Mouse (Mus musculus): ENCODE data around the gene Pgghg.
A peak's percentile ranks its signal among the peaks of the same experiment; 100 is the strongest.
"Not testable (repeated sequence)": the region's sequence is repeated elsewhere in the genome, so short reads cannot be mapped to it uniquely, and the experiment has no call there.

Gene Pgghg

DNA sequence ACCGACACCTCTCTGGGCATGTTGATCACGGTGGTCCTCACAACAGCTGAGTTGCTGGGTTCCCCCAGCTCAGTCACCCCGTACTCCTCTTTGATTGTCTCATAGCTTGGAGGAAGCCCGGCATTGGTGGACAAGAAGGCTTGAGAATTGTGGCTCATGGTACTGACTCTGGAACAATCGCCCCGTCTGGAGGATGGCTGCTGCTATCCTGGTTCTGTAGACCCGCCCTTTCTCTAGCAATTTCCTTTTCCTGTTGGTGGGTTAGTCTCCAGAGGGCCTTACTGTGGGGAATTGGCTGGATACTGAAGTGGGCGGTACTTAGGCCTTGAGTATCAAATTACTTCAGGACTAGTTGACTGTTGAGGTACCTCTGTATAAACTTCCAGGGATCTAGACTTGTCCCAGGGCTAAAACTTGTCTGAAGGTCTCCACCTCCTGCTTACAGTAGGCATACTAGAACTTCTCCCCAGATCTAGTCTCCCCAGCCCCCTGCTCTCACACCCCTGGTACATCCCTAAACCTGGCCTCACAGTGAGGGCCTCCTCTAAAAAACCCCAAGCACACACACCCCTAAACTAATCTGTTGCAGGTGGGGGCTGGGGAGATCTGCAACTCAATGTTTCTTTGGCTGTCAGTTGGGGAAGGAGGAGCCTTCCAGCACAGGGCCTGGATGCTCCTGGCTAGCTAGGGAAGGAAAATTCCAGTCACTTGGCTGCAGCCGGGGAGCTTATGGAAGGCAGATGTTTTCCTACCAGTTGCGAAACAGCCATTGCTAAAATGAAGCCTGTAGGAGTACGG, 14.8 kb downstream of the Pgghg start, which contains the start of the genes Gm45717 and Ifitm2:
Gene Gm45717, minus strand, starts transcription at position 180 of the 798 bp plus-strand sequence.
Gene Ifitm2, minus strand, starts transcription at position 230 of the 798 bp plus-strand sequence.
- peak; percentile 87 to 93 for DNase-seq

- DNase-seq = no peak
Measured at GRCm38 (mm10) chr7:140956556-140956869, 15.3 kb downstream of the Pgghg start.

GRCm38 (mm10) chr7:140959181-140959901, 18.1 kb downstream of the Pgghg start:
- peak in 1 of 2 experiments; percentile 80 for DNase-seq

DNA sequence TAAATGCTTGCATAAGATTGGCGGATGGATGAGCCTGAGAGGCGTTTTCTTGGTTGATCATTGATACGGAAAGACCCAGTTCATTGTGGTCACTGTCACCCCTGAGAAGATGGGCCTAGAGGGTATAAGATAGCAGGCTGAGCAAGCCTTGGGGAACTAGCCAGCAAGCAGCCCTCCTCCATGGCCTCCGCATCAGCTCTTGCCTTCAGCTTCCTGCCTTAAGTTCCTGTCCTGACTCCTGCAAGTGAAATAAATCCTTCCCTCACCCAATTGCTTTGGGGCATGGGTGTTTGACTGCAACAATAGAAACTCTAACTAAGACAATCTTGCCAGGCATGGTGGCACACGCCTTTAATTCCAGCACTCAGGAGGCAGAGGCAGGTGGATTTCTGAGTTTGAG, 18.8 kb downstream of the Pgghg start:
- no peak for DNase-seq

DNA sequence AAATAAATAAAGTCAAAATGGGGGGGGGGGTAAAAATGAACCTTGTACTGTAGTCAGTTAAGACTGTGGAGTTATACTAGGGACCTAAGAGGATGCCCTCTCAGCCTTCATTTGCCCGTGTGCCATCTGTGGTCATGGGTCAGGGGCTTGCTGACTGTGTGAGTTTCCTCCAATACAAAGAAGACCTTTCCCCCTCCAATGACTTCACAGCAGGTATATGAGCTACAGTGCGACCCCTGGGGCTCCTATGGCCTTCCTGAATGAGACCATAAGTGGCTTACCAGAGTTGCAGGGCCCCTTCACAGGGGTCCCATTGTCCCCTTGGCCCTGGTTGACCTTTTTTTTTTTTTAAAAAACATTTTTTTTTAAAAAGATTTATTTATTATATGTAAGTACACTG, 20.2 kb downstream of the Pgghg start:
- no peak for DNase-seq

- no peak for DNase-seq
Measured at GRCm38 (mm10) chr7:140962733-140963132, 21.5 kb downstream of the Pgghg start.

GRCm38 (mm10) chr7:140966921-140967320, 25.7 kb downstream of the Pgghg start, which contains the start of gene Ifitm1:
Gene Ifitm1 (plus strand): TSS chr7:140967221.
- DNase-seq = no peak

- no peak for DNase-seq
Measured at GRCm38 (mm10) chr7:140967862-140968591, 26.8 kb downstream of the Pgghg start.

- DNase-seq = not testable (repeated sequence)
Measured at GRCm38 (mm10) chr7:140968710-140969109, 27.5 kb downstream of the Pgghg start.

DNA sequence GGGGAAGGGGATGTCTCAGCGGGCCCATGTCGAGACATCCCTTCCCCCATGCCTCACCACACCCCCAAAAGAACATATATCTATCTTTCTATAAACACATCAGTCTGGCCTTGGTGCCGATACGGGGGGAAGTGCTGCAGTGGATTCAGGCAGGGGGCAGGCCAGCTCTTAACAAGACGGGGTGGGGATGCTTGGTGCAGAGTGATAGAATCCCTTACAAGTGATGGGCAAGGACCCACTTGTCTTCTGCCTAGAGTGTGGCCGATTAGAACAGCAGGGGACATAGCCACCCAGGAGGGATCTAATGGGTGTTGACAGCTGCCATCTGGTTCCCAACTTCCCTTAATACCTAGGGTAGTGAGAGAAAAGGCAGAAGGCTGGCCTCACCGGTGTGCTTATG, 29.7 kb downstream of the Pgghg start:
- DNase-seq = no peak

DNA sequence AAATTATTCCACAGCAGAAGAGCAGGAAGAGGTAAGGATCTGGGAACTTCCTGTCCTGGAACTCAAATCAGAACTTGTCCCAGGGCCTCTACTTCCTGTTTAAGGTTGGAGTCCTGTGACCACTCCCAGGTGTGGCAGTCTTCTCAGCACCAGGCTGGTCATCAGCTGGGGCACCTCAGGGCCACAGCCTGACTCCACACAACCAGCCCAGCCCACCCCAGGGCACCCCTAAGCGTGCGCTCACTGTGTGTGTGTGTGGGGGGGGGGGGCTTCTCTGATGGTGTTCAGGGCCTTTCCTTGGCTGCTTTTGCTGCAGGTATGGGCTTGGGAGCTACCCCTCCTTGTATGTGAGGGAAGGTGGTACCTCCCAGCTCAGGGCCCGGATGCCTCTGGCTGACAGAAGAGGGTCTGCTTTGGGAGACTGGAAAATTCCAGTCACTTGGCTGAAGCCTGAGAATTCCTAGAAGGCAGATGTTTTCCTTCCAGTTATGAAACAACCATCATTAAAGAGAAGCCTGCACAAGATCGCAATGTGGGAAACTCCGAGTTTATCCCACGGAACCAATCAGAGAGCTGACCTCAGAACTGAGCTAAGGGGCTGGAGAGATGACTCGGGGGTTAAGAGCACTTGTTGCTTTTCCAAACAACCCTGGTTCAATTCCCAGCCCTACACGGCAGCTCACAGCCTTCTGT, 30.4 kb downstream of the Pgghg start:
- DNase-seq = no peak

- no peak for DNase-seq
Measured at GRCm38 (mm10) chr7:140973396-140974165, 32.4 kb downstream of the Pgghg start.

DNA sequence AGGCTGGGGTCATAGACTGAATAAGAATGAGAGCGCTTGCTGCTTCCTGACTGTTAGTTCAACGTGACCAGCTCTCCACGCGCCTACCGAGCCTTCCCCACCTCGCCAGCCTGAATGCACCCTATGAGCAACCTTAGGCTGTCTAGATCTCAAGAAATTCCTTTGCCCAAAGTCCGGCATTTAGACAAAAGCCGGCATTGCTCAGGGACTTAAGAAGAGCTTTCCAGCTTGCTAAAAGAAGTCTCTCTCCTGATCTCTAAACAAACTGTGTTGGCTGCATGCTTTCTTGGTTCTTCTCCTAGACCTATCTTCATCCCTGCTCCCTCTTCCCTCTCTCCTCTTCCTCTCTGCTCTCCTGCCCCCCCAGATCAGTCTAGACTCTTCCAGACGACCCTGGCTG, 33.7 kb downstream of the Pgghg start:
- DNase-seq = no peak

- no peak for DNase-seq
Measured at GRCm38 (mm10) chr7:140975465-140975864, 34.3 kb downstream of the Pgghg start.

DNA sequence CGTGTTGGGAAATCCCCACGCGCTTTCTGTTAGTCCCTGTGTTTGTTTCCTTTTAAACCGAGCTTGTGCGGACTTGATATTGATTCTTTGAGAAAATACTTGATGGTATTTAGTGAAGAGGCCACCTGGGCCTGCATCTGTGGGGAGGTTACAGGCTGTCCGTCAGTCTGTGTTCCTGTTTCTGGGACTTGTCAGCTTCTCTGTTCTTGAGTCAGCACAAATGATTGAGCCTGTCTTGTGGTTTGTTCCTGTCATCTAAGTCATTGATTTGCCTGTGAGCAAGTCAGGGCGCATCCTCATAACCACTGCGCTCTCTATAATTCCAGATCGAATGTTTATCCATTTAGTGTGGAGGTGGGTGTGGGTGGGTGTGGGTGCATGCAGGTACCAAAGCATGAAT, 35.5 kb downstream of the Pgghg start:
- not testable (repeated sequence) for DNase-seq

GRCm38 (mm10) chr7:140981704-140982103, 40.5 kb downstream of the Pgghg start:
- DNase-seq = no peak

DNA sequence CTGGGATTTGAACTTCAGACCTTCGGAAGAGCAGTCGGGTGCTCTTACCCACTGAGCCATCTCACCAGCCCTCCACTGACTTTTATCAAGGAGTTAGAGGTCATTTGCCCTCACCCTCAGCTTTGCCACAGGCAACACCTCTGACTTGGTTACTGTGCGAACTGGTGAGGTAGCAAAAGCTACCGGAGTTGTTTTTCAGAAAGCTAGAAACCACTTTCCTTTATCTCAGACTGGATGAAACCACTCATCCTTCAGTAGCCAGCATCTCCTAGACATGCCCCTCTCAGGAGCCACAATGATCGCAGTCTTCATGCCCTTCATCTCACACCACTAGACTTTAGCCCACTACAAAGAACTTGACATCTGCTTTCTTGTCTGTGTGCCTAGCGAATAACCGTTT, 41.8 kb downstream of the Pgghg start:
- no peak for DNase-seq

- no peak for DNase-seq
Measured at GRCm38 (mm10) chr7:140987182-140988138, 46.3 kb downstream of the Pgghg start.

DNA sequence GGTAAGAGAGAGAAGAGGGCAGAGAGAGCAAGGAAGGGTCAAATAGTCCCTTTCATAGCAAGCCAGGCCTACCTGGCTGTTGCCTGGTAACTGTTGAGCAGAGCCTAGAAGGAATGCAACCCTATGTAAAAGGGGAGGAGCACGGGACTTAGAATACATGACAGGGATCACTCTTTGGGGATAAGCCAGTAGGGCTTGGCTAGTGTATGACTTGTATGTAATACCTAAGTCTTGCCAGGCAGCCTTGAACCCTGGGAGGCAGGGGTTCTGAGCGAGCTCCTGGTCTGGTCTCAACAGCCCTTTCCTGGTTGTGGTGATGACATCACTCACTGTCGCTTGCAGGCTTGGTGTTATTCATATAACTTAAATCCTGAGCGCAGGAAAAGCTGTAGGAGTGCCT, 47.8 kb downstream of the Pgghg start:
- no peak for DNase-seq

DNA sequence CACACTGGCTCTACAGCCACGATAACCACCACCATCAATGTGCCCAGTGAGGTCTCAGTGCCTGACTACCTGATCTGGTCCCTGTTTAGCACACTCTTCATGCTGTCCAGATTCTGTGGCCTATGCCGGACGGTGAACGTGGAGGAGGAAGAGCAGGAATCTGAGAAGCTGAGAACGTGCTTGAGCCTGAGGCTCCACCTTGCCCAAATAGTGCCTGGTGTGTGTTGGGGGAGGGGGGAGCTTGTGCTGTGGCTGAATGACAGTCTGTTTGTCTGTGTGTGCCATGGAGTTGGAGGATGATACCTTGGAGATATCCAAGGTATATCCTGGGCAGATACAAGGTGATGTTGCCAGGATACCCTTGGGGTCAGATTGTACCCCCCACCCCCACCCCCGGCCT, 49.0 kb downstream of the Pgghg start:
- DNase-seq = no peak

DNA sequence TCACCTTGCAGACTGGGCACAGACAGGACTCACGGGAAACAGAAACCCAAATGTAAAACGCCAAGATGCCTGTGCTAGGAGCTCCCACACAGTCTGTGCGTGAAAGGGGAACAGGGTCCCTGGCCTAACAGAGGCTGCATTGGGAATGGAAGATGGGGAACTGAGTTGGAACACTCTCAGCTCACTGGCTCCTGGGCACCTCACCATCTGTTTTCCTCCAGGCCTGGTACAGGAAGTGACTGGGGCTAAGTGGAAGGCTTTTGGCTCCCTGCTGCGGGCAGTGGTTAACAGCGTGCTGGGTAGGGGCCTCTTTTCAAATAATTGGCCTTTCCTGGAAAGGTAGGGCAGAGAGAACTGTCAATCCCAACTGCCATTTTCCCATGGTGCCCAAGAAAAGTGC, 49.4 kb downstream of the Pgghg start:
- no peak for DNase-seq

Measured in kidney, adult 8-10 months (tissue).